Mouse (Mus musculus) embryonic fibroblast, embryonic 13.5 days (primary cell): ENCODE data around the gene Ascl5.

Experiments used
- CTCF ChIP-seq: IDR thresholded peaks from 2 replicates; pipeline ENCODE4 v1.5.1; 2011; ENCODE audit warnings: mild to moderate bottlenecking, control low read depth, low read length, moderate library complexity, borderline replicate concordance; ENCODE audit not compliant: insufficient read depth
- POLR2A ChIP-seq: IDR thresholded peaks from 2 replicates; pipeline ENCODE4 v1.6.1; 2011; ENCODE audit warnings: low read depth, mild to moderate bottlenecking, control low read depth, low read length, moderate library complexity

- TF ChIP-seq POLR2A (no peak), CTCF (peak; percentile 44; the same call in 1 of the 2 replicates)
Measured at GRCm38 (mm10) chr1:136051465-136051864, 861 bp downstream of the Ascl5 start.
